Mouse (Mus musculus) liver, embryonic 12.5 days (tissue): Measurements from ENCODE around the gene Numb. TPM values are rescaled to one million over a fixed set of nuclear protein-coding genes. Genes with fewer than 3 reads are reported as not detected.

Source experiments
- ATAC-seq: fragments of 200-750 bp; cut with Nextera tagmentation; 2 replicates; pipeline ENCODE4 v1.8.0; 2017; ENCODE audit warnings: moderate number of reproducible peaks, mild to moderate bottlenecking, moderate library complexity
- H3K27ac ChIP-seq: fragments of 300-500 bp; sonication (generic); 2 replicates; pipeline ENCODE4 v1.5.1; 2016; ENCODE audit warnings: mild to moderate bottlenecking
- H3K27me3 ChIP-seq: fragments of 300-500 bp; sonication (generic); replicated peaks from 2 replicates; pipeline ENCODE4 v1.6.1; 2016; ENCODE audit warnings: mild to moderate bottlenecking, moderate library complexity
- H3K36me3 ChIP-seq: fragments of 300-500 bp; sonication (generic); 2 replicates; pipeline ENCODE4 v1.6.1; 2016; ENCODE audit warnings: mild to moderate bottlenecking, moderate library complexity
- H3K4me1 ChIP-seq: fragments of 300-500 bp; sonication (generic); 2 replicates; pipeline ENCODE4 v1.6.1; 2016
- H3K4me2 ChIP-seq: fragments of 300-500 bp; sonication (generic); 2 replicates; pipeline ENCODE4 v1.6.1; 2016; ENCODE audit warnings: mild to moderate bottlenecking, moderate library complexity
- H3K4me3 ChIP-seq: fragments of 300-500 bp; sonication (generic); 2 replicates; pipeline ENCODE4 v1.5.1; 2016; ENCODE audit warnings: mild to moderate bottlenecking, moderate library complexity
- H3K9ac ChIP-seq: fragments of 300-500 bp; sonication (generic); 2 replicates; pipeline ENCODE4 v1.6.1; 2016; ENCODE audit warnings: mild to moderate bottlenecking, moderate library complexity
- H3K9me3 ChIP-seq: fragments of 300-500 bp; sonication (generic); replicated peaks from 2 replicates; pipeline ENCODE4 v1.6.1; 2016; ENCODE audit warnings: mild to moderate bottlenecking, moderate library complexity
- WGBS: fragments of 180-500 bp; shearing (Covaris S2); methylation state at CpG from one replicate; pipeline ENCODE4 v1.1.7; 2016; ENCODE audit not compliant: insufficient replicate concordance; 5-methylcytosine and 5-hydroxymethylcytosine counted together
- polyA plus RNA-seq: library from polyadenylated mRNA; unstranded; fragments of >200 nt; fragmentation: Nextera tagmentation; extraction: Ambion mirVana; gene quantifications from 2 replicates; pipeline ENCODE4 v1.2.1, GENCODE M21; 2016

The Numb gene
- polyA plus RNA-seq, 1 experiment from 2014 or later: 17.7 TPM

GRCm38 (mm10) chr12:83770418-83771256 is 151.1 kb downstream of the Numb start:
- H3K9me3 ChIP-seq: no peaks in the 10 kb centered on the region
- peaks cover 90% of the 10 kb centered on the region for H3K27me3 ChIP-seq
- 9% methylated on average over 25 of the region's 25 CpGs for WGBS
- H3K4me1 ChIP-seq: peaks cover 17% of the 10 kb centered on the region
- no peaks in the 10 kb centered on the region for H3K36me3 ChIP-seq
- peak overlapping the region; percentile 40 for H3K4me2 ChIP-seq
- H3K27ac ChIP-seq: no peak overlapping the region
- no peak; the same call in 1 of the 2 replicates for ATAC-seq
- no peak overlapping the region for H3K9ac ChIP-seq
- H3K4me3 ChIP-seq: peak overlapping the region; percentile 8; the same call in 1 of the 2 replicates

- no peak overlapping the region for H3K9ac ChIP-seq
- no peak for ATAC-seq
- H3K27ac ChIP-seq: no peak overlapping the region
- no peaks in the 10 kb centered on the region for H3K9me3 ChIP-seq
- no peak overlapping the region for H3K4me2 ChIP-seq
- H3K36me3 ChIP-seq: no peaks in the 10 kb centered on the region
- H3K27me3 ChIP-seq: peaks cover 88% of the 10 kb centered on the region
- no peak overlapping the region for H3K4me3 ChIP-seq
- H3K4me1 ChIP-seq: peaks cover 29% of the 10 kb centered on the region
- 62% methylated on average over 14 of the region's 14 CpGs for WGBS
Measured at GRCm38 (mm10) chr12:83768235-83768899, 153.4 kb downstream of the Numb start.

GRCm38 (mm10) chr12:83767833-83768232 is 153.9 kb downstream of the Numb start:
- no peak overlapping the region for H3K4me2 ChIP-seq
- no peaks in the 10 kb centered on the region for H3K36me3 ChIP-seq
- H3K9ac ChIP-seq: no peak overlapping the region
- H3K27ac ChIP-seq: no peak overlapping the region
- no peak overlapping the region for H3K4me3 ChIP-seq
- H3K27me3 ChIP-seq: peaks cover 88% of the 10 kb centered on the region
- no peaks in the 10 kb centered on the region for H3K9me3 ChIP-seq
- H3K4me1 ChIP-seq: peaks cover 33% of the 10 kb centered on the region
- WGBS: 51% methylated on average over 9 of the region's 9 CpGs
- no peak for ATAC-seq

GRCm38 (mm10) chr12:83765965-83766603 is 155.7 kb downstream of the Numb start:
- H3K27ac ChIP-seq: no peak overlapping the region
- no peaks in the 10 kb centered on the region for H3K9me3 ChIP-seq
- H3K27me3 ChIP-seq: peaks cover 90% of the 10 kb centered on the region
- H3K4me1 ChIP-seq: peaks cover 41% of the 10 kb centered on the region
- no peak overlapping the region for H3K4me3 ChIP-seq
- H3K36me3 ChIP-seq: no peaks in the 10 kb centered on the region
- no peak overlapping the region for H3K9ac ChIP-seq
- ATAC-seq: no peak
- WGBS: 58% methylated on average over 13 of the region's 13 CpGs
- H3K4me2 ChIP-seq: no peak overlapping the region

DNA sequence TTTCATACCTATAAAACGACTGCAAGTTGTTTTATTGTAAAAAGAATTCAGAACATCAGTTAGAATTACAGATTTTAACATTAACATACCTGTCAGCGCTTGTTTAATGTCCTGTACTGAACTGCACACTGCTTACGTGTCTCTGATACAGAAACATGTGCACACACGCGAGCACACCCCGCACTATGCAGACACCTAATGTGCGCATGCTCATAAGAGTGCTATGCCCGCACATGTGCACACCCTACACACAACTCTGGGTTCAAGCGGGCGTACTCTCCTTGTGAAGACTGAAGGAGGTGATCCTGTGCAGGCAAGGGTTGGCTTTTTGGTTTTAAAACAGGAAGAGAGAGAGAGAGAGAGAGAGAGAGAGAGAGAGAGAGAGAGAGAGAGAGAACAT is 157.2 kb downstream of the Numb start:
- no peak overlapping the region for H3K9ac ChIP-seq
- no peak overlapping the region for H3K27ac ChIP-seq
- no peak overlapping the region for H3K4me3 ChIP-seq
- no peak for ATAC-seq
- 65% methylated on average over 10 of the region's 10 CpGs for WGBS
- peak overlapping the region; percentile 58; the same call in 1 of the 2 replicates for H3K4me2 ChIP-seq
- H3K27me3 ChIP-seq: peaks cover 86% of the 10 kb centered on the region
- no peaks in the 10 kb centered on the region for H3K9me3 ChIP-seq
- H3K36me3 ChIP-seq: no peaks in the 10 kb centered on the region
- H3K4me1 ChIP-seq: peaks cover 31% of the 10 kb centered on the region

DNA sequence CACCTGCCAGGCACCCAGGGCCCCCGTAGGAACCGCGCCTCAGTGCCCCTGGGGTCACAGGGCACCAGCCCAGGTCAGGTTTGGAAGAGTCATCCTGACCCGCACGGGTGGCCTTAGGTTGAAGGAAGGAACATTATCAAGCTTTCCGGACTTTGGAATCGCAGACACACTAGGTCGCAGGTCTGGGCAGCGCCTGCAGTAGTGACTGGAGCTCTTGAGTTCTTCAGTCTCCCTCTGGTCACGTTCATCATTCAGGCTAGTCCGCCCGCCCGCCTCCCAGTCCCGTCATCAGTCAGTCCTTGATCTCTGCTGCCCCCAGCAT is 157.7 kb downstream of the Numb start:
- Histone ChIP-seq H3K4me2 (peak overlapping the region; percentile 58), H3K9me3 (no peaks in the 10 kb centered on the region), H3K27me3 (peaks cover 82% of the 10 kb centered on the region), H3K9ac (peak overlapping the region; percentile 2; the same call in 1 of the 2 replicates), H3K4me1 (peaks cover 31% of the 10 kb centered on the region), H3K27ac (no peak overlapping the region), H3K4me3 (peak overlapping the region; percentile 38), H3K36me3 (no peaks in the 10 kb centered on the region)
- no peak for ATAC-seq
- WGBS: 10% methylated on average over 14 of the region's 14 CpGs

DNA sequence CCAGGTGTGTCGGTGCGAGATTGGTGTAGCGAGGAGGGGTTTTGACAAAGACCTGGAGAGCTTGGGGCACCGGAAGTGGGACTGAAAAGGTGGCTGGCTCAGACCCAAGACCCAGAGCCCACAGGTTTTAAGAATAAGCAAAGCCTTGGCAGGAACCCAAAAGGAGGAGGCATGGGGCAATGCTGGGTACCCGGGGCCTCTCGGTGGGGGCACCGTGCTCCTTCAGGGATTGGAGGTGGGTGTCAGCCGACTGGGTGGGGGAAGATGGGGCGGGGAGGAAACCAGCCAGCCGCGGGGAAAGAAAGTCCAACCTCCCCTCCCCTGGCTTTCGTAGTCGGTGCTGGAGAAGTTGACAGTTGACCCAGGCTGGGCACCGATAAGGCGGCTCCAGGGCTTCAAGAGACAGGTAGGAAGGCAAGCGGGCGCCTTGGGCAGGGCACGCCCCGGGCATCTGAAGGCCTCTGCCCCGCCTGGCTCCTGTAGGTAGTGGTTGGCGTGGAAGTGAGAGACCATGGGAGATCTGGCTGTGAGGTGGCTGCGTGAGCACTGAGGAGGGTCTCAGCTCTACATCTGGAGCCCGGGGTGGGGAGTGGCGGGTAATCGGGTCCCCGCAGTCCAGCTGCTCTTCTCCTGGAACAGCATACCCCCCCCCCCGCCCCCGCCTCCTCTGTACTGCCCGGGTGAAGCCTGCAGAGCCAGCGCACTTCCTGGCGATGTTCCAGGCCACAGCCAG is 158.3 kb downstream of the Numb start, which contains the start of gene Papln:
Gene Papln, plus strand, starts transcription at position 324 of the 733 bp plus-strand sequence.
- Histone ChIP-seq H3K27ac (no peak within 1 kb of the TSS), H3K36me3 (no peaks in the 10 kb centered on the region), H3K9me3 (no peaks in the 10 kb centered on the region), H3K4me3 (peak within 1 kb of the TSS; percentile 38), H3K27me3 (peaks cover 77% of the 10 kb centered on the region), H3K4me2 (peak within 1 kb of the TSS; percentile 58), H3K9ac (peak within 1 kb of the TSS; percentile 2; the same call in 1 of the 2 replicates), H3K4me1 (peaks cover 29% of the 10 kb centered on the region)
- WGBS: 10% methylated on average over 28 of the region's 31 CpGs
- ATAC-seq: no peak

DNA sequence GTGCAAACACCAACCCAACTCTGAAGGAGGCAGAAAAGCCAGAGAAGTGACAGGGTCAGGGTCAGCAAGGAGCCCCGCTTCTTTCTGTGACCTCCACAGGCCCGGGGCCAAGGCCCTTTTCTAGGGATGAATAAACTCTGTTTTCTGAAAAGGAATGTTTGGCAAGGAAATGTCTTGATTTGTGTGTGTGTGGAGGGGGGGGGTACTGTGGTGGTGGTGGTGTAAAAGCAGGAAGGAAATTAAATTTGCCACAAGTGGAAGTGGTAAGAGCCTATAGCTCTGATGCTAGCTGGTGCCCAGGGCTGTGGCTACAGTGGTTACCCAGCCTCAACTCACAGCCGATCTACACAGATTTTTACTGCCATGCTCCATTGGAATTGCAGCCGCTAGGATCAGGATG is 159.0 kb downstream of the Numb start:
- Histone ChIP-seq H3K27me3 (peaks cover 71% of the 10 kb centered on the region), H3K36me3 (no peaks in the 10 kb centered on the region)
- 21% methylated on average over 4 of the region's 4 CpGs for WGBS

GRCm38 (mm10) chr12:83760201-83760600 is 161.5 kb downstream of the Numb start:
- no peak overlapping the region for H3K4me3 ChIP-seq
- WGBS: 58% methylated on average over 2 of the region's 2 CpGs
- H3K36me3 ChIP-seq: no peaks in the 10 kb centered on the region

More for the DNA sequence above, 159.0 kb downstream of the Numb start:
- no peak overlapping the region for H3K9ac ChIP-seq
- H3K4me1 ChIP-seq: peaks cover 24% of the 10 kb centered on the region
- H3K9me3 ChIP-seq: no peaks in the 10 kb centered on the region
- no peak overlapping the region for H3K4me3 ChIP-seq
- H3K27ac ChIP-seq: no peak overlapping the region
- H3K4me2 ChIP-seq: no peak overlapping the region
- ATAC-seq: no peak

GRCm38 (mm10) chr12:83758735-83759134 is 163.0 kb downstream of the Numb start:
- ATAC-seq: no peak
- Histone ChIP-seq H3K4me2 (no peak overlapping the region), H3K4me1 (peaks cover 15% of the 10 kb centered on the region), H3K9me3 (no peaks in the 10 kb centered on the region), H3K36me3 (no peaks in the 10 kb centered on the region), H3K9ac (no peak overlapping the region), H3K27ac (no peak overlapping the region), H3K4me3 (no peak overlapping the region), H3K27me3 (peaks cover 36% of the 10 kb centered on the region)
- WGBS: 69% methylated on average over 10 of the region's 10 CpGs

More at GRCm38 (mm10) chr12:83760201-83760600, 161.5 kb downstream of the Numb start:
- no peak overlapping the region for H3K4me2 ChIP-seq
- ATAC-seq: no peak
- peaks cover 24% of the 10 kb centered on the region for H3K4me1 ChIP-seq
- H3K9me3 ChIP-seq: no peaks in the 10 kb centered on the region
- H3K9ac ChIP-seq: no peak overlapping the region
- no peak overlapping the region for H3K27ac ChIP-seq
- peaks cover 50% of the 10 kb centered on the region for H3K27me3 ChIP-seq

DNA sequence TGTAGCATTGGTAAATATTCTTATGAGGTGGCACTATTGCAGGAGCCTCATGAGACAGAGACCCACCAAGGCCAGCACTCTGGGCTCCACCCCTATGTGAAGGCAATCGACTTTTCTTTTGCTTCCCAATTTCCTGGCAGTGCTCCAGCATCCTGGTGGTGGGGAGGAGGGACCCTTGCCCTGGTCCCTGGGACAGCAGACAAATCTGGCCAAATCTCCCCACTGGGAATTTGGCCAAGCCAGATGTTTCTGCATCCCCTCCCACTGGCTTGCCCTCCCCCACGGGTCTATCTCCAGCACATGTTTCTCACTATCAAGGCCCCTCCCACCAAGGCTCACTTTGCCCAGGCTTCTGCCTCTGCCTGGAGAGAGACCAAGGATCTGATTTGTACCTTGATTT is 169.2 kb downstream of the Numb start:
- no peak overlapping the region for H3K4me3 ChIP-seq
- H3K4me2 ChIP-seq: no peak overlapping the region
- ATAC-seq: no peak
- WGBS: 18% methylated on average over 2 of the region's 2 CpGs
- no peaks in the 10 kb centered on the region for H3K9me3 ChIP-seq
- no peaks in the 10 kb centered on the region; the same call in 1 of the 2 replicates for H3K4me1 ChIP-seq
- H3K27ac ChIP-seq: no peak overlapping the region
- no peaks in the 10 kb centered on the region for H3K36me3 ChIP-seq
- H3K9ac ChIP-seq: no peak overlapping the region
- H3K27me3 ChIP-seq: peaks cover 6% of the 10 kb centered on the region; the same call in 1 of the 2 replicates
